8 mouse cellular contexts compared by ENCODE assay signal in genomic region chr6:51178061-51178791, GRCm38 (mm10).
DNase-seq lines count a peak whose midpoint lies in the region; ATAC-seq lines count a peak whose summit lies in the region.

No protein-coding gene starts in this region.

- peaks cover 87% of the 10 kb centered on the region for H3K27me3 ChIP-seq in hindbrain, embryonic 15.5 days
- H3K27me3 ChIP-seq in liver, embryonic 12.5 days (replicated peaks), result peaks cover 82% of the 10 kb centered on the region

- ATAC-seq in hindbrain, embryonic 15.5 days (ENCODE audit: low FRiP score, low read depth), result peak; percentile 96
- ATAC-seq in liver, embryonic 12.5 days, result peak; percentile 98
- ATAC-seq in monocyte, adult 5-6 weeks (replicated peaks; ENCODE audit: insufficient number of reproducible peaks, low FRiP score, low TSS enrichment, poor library complexity, severe bottlenecking), result peak; percentile 74

- peak overlapping the region; percentile 17; the same call in 1 of the 2 replicates for H3K4me3 ChIP-seq in hindbrain, embryonic 15.5 days
- peak overlapping the region; percentile 58 for H3K4me3 ChIP-seq in liver, embryonic 12.5 days

- 0 out of 2 replicates have a peak, but pooled peaks cover 6% of the 10 kb centered on the region for H3K4me1 ChIP-seq in hindbrain, embryonic 15.5 days (replicated peaks)
- H3K4me1 ChIP-seq in liver, embryonic 12.5 days, result peaks cover 25% of the 10 kb centered on the region

- no peak overlapping the region for H3K27ac ChIP-seq in hindbrain, embryonic 15.5 days (replicated peaks)
- H3K27ac ChIP-seq in liver, embryonic 12.5 days, result no peak overlapping the region

- DNase-seq in cerebellum, postnatal 25 days, result peak; percentile 22 to 35
- DNase-seq in cerebellum, adult 9-10 months, result no peak
- peak; percentile 95 for DNase-seq in c-Kit-positive CD71-negative TER-119-negative erythroid progenitor cells, embryonic 14.5 days (ENCODE audit: low read depth)
- DNase-seq in gastrocnemius, adult 8-10 months (ENCODE audit: low spot score in 2 of 2), result peak; percentile 40 to 72
- peak; percentile 71 for DNase-seq in thymus, postnatal 14 days

- no peaks in the 10 kb centered on the region for H3K9me3 ChIP-seq in hindbrain, embryonic 15.5 days
- H3K9me3 ChIP-seq in liver, embryonic 12.5 days (replicated peaks), result no peaks in the 10 kb centered on the region

- peak overlapping the region; percentile 31 for H3K4me2 ChIP-seq in hindbrain, embryonic 15.5 days
- peak overlapping the region; percentile 81 for H3K4me2 ChIP-seq in liver, embryonic 12.5 days

- WGBS in hindbrain, embryonic 15.5 days, result under 1% methylated on average over 32 of the region's 34 CpGs
- WGBS in liver, embryonic 12.5 days (ENCODE audit: insufficient replicate concordance), result under 1% methylated on average over 30 of the region's 34 CpGs

- H3K36me3 ChIP-seq in hindbrain, embryonic 15.5 days, result no peaks in the 10 kb centered on the region
- H3K36me3 ChIP-seq in liver, embryonic 12.5 days, result no peaks in the 10 kb centered on the region

- no peak overlapping the region for H3K9ac ChIP-seq in hindbrain, embryonic 15.5 days
- peak overlapping the region; percentile 47; the same call in 1 of the 2 replicates for H3K9ac ChIP-seq in liver, embryonic 12.5 days
